Mouse (Mus musculus): ENCODE measurements around the gene Ppm1n.

The Ppm1n gene

DNA sequence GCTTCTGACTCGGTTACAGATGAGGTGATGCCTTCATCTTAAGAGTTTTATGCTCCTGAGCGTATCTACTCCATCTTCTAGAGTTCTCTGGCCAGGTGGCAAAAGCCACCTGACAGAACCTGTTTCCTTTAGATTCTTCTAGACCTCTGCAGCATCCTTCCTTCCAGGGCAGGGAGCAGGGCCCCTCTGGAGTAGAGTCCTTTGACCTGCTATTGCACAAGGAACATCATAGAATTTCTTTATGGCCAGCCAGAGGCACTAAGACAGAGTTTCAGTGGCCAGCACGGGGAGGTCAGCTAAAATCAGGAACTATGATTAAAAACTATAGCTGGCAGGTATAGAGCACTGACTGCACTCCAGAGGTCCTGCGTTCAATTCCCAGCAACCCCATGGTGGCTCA is 27.8 kb downstream of the Ppm1n start:
- no peak for DNase-seq (ENCODE audit: low read depth, low spot score)

DNA sequence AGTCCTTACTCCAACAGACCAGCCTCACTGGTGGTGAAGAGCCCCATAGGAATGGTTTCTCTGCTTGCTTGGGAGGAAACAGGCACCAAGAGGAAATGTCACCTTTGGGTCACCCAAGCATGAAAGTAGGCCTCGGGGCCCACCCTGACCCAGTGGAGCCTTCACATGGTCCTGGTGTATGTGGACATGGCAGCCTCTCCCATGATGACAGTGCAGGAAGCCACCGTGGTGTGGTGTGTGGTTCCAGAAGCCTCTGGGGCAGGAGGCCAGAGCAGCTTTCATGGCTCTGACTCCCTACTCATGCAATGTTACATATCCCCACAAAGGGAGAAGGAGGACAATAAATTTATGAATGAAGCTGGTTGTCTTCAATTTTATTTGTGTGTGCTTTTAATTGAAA is 32.4 kb downstream of the Ppm1n start:
- no peak for DNase-seq (ENCODE audit: low read depth, low spot score)

- DNase-seq (ENCODE audit: low read depth, low spot score): no peak
These were observed 33.0 kb downstream of the Ppm1n start for GRCm38 (mm10) chr7:19246855-19247254.

- DNase-seq (ENCODE audit: low read depth, low spot score): no peak
These were observed 34.8 kb downstream of the Ppm1n start for GRCm38 (mm10) chr7:19245083-19245482.

GRCm38 (mm10) chr7:19243858-19244257 is 36.0 kb downstream of the Ppm1n start:
- DNase-seq (ENCODE audit: low read depth, low spot score): no peak

GRCm38 (mm10) chr7:19242005-19242404 is 37.9 kb downstream of the Ppm1n start:
- no peak for DNase-seq (ENCODE audit: low read depth, low spot score)

- DNase-seq (ENCODE audit: low read depth, low spot score): no peak
These were observed 38.9 kb downstream of the Ppm1n start for GRCm38 (mm10) chr7:19240905-19241463.

DNA sequence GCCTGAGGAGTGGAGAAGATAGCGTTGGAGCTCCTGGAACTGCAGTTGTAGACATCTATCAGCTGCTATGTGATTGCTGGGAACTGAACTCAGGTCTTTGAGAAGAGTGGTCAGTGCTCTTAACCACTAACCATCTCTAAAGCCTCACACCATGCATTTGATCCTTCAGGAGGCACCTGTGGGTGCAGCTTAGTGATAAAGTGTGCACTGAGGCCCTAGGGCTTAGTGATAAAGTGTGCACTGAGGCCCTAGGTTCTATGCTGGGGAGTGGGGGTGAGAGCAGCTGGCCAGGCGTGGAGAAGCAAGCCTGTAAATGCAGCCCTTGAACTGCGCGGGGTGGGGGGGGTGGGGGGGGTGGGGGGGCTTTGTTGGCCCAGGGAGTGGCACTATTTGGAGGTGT is 39.9 kb downstream of the Ppm1n start:
- DNase-seq (ENCODE audit: low read depth, low spot score): no peak

GRCm38 (mm10) chr7:19239423-19239822 is 40.4 kb downstream of the Ppm1n start:
- peak; percentile 93 for DNase-seq (ENCODE audit: low read depth, low spot score)

- DNase-seq (ENCODE audit: low read depth, low spot score): no peak
These were observed 41.5 kb downstream of the Ppm1n start for GRCm38 (mm10) chr7:19238344-19238743.

- no peak for DNase-seq (ENCODE audit: low read depth, low spot score)
These were observed 43.5 kb downstream of the Ppm1n start for GRCm38 (mm10) chr7:19236411-19236810.

- DNase-seq (ENCODE audit: low read depth, low spot score): no peak
These were observed 44.7 kb downstream of the Ppm1n start for GRCm38 (mm10) chr7:19235092-19235671.

GRCm38 (mm10) chr7:19234652-19235051 is 45.2 kb downstream of the Ppm1n start:
- DNase-seq (ENCODE audit: low read depth, low spot score): no peak

DNA sequence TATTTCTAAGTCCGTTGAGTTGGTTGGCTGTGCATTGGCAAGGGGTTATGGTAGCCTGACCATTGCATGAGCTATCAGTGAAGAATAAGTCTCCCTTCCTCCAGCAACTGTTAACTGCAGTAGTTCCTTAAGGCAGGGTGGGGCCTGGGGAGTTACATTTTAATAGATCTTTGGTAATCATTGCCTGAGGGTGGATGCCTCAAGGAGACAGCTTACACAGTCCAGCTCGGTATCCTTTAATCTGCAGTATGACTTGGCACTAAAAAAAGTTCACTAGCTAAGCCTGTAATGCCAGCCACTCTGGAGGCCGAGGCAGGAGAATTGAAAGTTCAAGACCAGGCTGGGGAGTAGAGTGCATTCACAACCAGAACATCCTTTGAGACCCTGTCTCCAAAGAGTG is 48.0 kb downstream of the Ppm1n start:
- DNase-seq (ENCODE audit: low read depth, low spot score): no peak

GRCm38 (mm10) chr7:19230899-19231298 is 49.0 kb downstream of the Ppm1n start:
- DNase-seq (ENCODE audit: low read depth, low spot score): no peak

GRCm38 (mm10) chr7:19230041-19230580 is 49.8 kb downstream of the Ppm1n start:
- DNase-seq (ENCODE audit: low read depth, low spot score): no peak

DNA sequence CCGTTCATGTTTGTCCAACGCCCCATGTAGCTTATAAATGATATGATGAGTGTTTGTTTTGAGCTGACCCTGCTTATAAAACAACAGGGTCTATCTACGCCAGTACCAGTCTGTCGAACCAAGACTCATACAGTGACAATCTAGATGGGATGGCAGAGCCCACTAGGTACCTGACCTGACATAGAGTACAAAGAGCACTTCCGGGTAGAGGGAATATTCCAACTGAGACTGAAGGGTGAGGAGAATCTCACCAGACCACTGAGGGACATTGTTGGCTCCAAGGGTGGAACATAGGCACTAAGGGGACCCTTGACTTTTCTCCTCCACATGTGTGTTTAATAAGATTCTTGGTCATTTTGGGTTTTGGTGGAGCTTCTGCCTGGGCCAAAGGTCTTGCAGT is 50.5 kb downstream of the Ppm1n start:
- DNase-seq (ENCODE audit: low read depth, low spot score): no peak

DNA sequence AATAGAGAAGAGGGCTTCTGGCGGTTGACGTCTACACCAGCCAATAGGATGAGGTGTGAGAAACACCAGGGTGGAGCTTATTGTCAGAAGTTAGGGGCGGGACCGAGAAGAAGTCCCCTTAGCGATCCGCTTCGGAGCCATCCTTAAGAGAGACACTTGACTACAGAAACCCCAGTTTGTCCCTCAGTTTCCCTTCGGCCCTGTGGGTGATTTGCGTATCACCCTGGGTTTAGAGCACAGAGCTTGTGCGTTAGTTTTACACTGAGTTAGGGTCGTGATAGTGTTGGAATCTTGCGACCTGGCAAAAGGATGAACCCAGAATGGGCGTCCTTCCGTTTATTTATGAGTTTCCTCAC is 51.1 kb downstream of the Ppm1n start:
- DNase-seq (ENCODE audit: low read depth, low spot score): no peak

DNA sequence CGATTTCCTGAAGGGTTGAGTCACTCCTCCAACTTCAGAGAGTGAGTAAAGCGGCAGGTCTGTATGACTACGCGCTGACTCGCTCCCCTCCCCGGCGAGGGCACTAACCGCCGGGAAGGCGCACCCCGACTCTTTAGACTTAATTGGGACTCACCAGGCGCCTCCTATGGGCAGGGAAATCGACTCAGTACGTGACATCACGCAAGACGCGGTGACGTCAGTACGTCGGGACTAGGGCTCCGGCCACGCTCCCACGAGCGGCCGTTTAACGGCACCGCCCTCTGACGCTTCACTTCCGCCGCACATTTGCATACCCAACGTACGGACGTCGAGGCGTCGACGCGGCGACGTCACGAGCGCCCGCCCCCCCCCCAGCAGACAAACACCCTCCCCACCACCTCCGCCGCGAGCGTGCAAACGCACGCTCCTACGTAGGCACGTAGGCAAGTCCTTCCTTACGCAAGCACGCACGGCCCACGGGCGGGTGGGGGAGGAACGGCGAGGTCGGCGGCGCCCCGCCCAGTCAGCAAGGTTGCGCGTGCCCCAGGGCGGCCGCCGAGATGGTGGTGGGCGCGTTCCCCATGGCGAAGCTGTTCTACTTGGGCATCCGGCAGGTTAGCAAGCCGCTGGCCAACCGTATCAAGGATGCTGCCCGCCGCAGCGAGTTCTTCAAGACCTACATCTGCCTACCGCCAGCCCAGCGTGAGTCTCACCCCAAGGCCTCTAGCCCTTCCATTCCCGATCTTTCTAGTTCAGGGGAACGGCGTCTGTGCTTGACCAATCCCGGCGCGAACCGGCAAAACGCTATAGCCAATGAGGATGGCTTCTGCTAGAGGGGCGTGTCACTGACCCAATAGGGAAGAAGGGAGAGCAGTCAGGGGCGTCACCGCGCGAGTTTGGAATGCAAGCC is 51.7 kb downstream of the Ppm1n start, which contains the start of gene Opa3:
Gene Opa3 (plus strand): TSS at position 452 of the 910 bp plus-strand sequence.
- peak; percentile 100 for DNase-seq (ENCODE audit: low read depth, low spot score)

DNA sequence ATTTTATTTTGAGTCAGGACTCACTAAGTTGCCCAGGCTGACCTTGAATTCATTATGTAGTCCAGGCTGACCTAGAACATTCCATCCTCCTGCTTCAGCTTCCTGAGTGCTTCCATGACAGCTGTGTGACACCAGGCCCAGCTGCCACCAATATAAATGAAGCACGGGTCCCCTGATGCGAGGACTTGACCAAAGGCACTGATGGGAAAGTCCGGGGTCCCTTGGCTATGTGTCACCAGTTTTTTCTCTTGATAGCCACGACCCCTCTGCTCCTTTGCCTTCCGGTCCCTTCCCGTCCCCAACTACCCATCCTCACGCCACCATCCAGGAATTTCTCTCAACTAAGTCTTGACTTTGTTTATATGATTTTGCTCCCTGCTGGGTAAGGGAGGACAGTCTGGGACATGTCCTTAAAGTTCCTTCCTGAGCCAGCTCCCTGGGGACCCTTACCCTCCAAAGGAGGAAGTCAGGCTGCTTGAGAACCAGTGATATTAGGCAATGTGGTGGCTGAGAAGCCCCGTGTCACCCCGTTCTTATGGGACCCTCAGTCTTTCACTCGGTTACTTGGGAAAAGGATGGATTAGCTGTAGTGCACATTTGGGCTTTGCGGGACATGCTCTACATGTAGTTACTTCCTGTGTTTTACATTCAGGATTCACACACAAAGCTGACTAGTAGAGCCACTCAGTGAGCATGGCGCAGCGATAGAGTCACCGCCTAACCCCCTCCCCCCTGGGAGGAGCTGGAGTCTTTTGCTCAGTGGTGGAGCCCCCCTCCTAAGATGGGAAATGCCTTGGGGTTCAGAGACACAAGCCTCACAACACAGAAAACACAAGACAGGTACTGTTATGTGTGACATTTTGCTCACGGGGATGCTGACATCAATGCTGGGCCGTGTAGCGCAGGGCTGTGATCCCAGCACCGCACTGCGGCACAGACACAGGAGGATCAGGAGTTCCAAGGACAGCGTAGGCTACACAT is 52.8 kb downstream of the Ppm1n start:
- DNase-seq (ENCODE audit: low read depth, low spot score): no peak

Measured in R1 (cell line).